Mouse (Mus musculus): Measurements from ENCODE around the gene Rad54l2. TPM values are rescaled to one million over a fixed set of nuclear protein-coding genes. Genes with fewer than 3 reads are reported as not detected.

Rad54l2 gene
- polyA plus RNA-seq (2014; fragmentation: Nextera tagmentation; extraction: Ambion mirVana) = 7.8 and 8.0 TPM in 2 replicates

GRCm38 (mm10) chr9:106788812-106789321 is at the start of gene Rad54l2:
Gene Rad54l2, minus strand, starts transcription at chr9:106789194.
- Histone ChIP-seq H3K4me2 (ENCODE audit: low read depth, low read length, severe bottlenecking) (peak within 1 kb of the TSS; percentile 81), H3K27ac (ENCODE audit: low read depth, low read length) (peak within 1 kb of the TSS; percentile 76), H3K4me1 (replicated peaks; ENCODE audit: control insufficient read depth, insufficient read depth, low read length) (0 out of 2 replicates have a peak, but pooled peaks cover 2% of the 10 kb centered on the region), H3K4me3 (ENCODE audit: low read depth, low read length) (peak within 1 kb of the TSS; percentile 98), H3K9me3 (ENCODE audit: control insufficient read depth, low read length) (no peaks in the 10 kb centered on the region), H3K36me3 (ENCODE audit: control insufficient read depth, insufficient read depth, low read length) (no peaks in the 10 kb centered on the region), H3K9ac (ENCODE audit: low read length) (peak within 1 kb of the TSS; percentile 99), H3K27me3 (ENCODE audit: control insufficient read depth, insufficient read depth, low read length) (no peaks in the 10 kb centered on the region)
- ATAC-seq (replicated peaks; ENCODE audit: low FRiP score) = peak; percentile 92
- WGBS = 0% methylated on average over 43 of the region's 49 CpGs
- peak; percentile 94 for DNase-seq (ENCODE audit: low spot score)

- H3K4me2 ChIP-seq (ENCODE audit: low read depth, low read length, severe bottlenecking) = peak overlapping the region; percentile 51
- H3K9me3 ChIP-seq (ENCODE audit: control insufficient read depth, low read length) = no peaks in the 10 kb centered on the region
- no peaks in the 10 kb centered on the region for H3K27me3 ChIP-seq (ENCODE audit: control insufficient read depth, insufficient read depth, low read length)
- WGBS = 6% methylated on average over 32 of the region's 32 CpGs
- DNase-seq (ENCODE audit: low spot score) (peak; percentile 90), ATAC-seq (replicated peaks; ENCODE audit: low FRiP score) (peak; percentile 72)
- no peaks in the 10 kb centered on the region for H3K36me3 ChIP-seq (ENCODE audit: control insufficient read depth, insufficient read depth, low read length)
- H3K4me3 ChIP-seq (ENCODE audit: low read depth, low read length) = peak overlapping the region; percentile 92
- H3K4me1 ChIP-seq (replicated peaks; ENCODE audit: control insufficient read depth, insufficient read depth, low read length) = no peaks in the 10 kb centered on the region; the same call in 1 of the 2 replicates
- H3K9ac ChIP-seq (ENCODE audit: low read length) = peak overlapping the region; percentile 90
- H3K27ac ChIP-seq (ENCODE audit: low read depth, low read length) = peak overlapping the region; percentile 80
Measured at GRCm38 (mm10) chr9:106822381-106823104, 33.5 kb upstream of the Rad54l2 start.

GRCm38 (mm10) chr9:106821618-106822380 is 32.8 kb upstream of the Rad54l2 start, which contains the start of gene Dcaf1:
Gene Dcaf1, plus strand, starts transcription at chr9:106821874.
- DNase-seq (ENCODE audit: low spot score) = peak; percentile 95
- 1% methylated on average over 60 of the region's 71 CpGs for WGBS
- Histone ChIP-seq H3K4me3 (ENCODE audit: low read depth, low read length) (peak within 1 kb of the TSS; percentile 92), H3K27me3 (ENCODE audit: control insufficient read depth, insufficient read depth, low read length) (no peaks in the 10 kb centered on the region), H3K4me2 (ENCODE audit: low read depth, low read length, severe bottlenecking) (peak within 1 kb of the TSS; percentile 51), H3K9ac (ENCODE audit: low read length) (peak within 1 kb of the TSS; percentile 90), H3K9me3 (ENCODE audit: control insufficient read depth, low read length) (no peaks in the 10 kb centered on the region), H3K4me1 (replicated peaks; ENCODE audit: control insufficient read depth, insufficient read depth, low read length) (no peaks in the 10 kb centered on the region; the same call in 1 of the 2 replicates), H3K27ac (ENCODE audit: low read depth, low read length) (peak within 1 kb of the TSS; percentile 80), H3K36me3 (ENCODE audit: control insufficient read depth, insufficient read depth, low read length) (no peaks in the 10 kb centered on the region)
- peak; percentile 96 for ATAC-seq (replicated peaks; ENCODE audit: low FRiP score)

- H3K27me3 ChIP-seq (ENCODE audit: control insufficient read depth, insufficient read depth, low read length) = no peaks in the 10 kb centered on the region
- no peaks in the 10 kb centered on the region for H3K36me3 ChIP-seq (ENCODE audit: control insufficient read depth, insufficient read depth, low read length)
- WGBS = 53% methylated on average over 15 of the region's 15 CpGs
- H3K4me1 ChIP-seq (replicated peaks; ENCODE audit: control insufficient read depth, insufficient read depth, low read length) = no peaks in the 10 kb centered on the region; the same call in 1 of the 2 replicates
- ATAC-seq (replicated peaks; ENCODE audit: low FRiP score) (no peak), DNase-seq (ENCODE audit: low spot score) (no peak)
- peak overlapping the region; percentile 51 for H3K4me2 ChIP-seq (ENCODE audit: low read depth, low read length, severe bottlenecking)
- peak overlapping the region; percentile 92 for H3K4me3 ChIP-seq (ENCODE audit: low read depth, low read length)
- no peaks in the 10 kb centered on the region for H3K9me3 ChIP-seq (ENCODE audit: control insufficient read depth, low read length)
- H3K27ac ChIP-seq (ENCODE audit: low read depth, low read length) = no peak overlapping the region
- H3K9ac ChIP-seq (ENCODE audit: low read length) = peak overlapping the region; percentile 46; the same call in 1 of the 2 replicates
Measured at GRCm38 (mm10) chr9:106821050-106821617, 32.1 kb upstream of the Rad54l2 start.

- DNase-seq (ENCODE audit: low spot score) (no peak), ATAC-seq (replicated peaks; ENCODE audit: low FRiP score) (no peak)
- Histone ChIP-seq H3K4me1 (replicated peaks; ENCODE audit: control insufficient read depth, insufficient read depth, low read length) (no peaks in the 10 kb centered on the region; the same call in 1 of the 2 replicates), H3K27me3 (ENCODE audit: control insufficient read depth, insufficient read depth, low read length) (no peaks in the 10 kb centered on the region), H3K4me2 (ENCODE audit: low read depth, low read length, severe bottlenecking) (no peak overlapping the region), H3K27ac (ENCODE audit: low read depth, low read length) (no peak overlapping the region), H3K4me3 (ENCODE audit: low read depth, low read length) (no peak overlapping the region), H3K9me3 (ENCODE audit: control insufficient read depth, low read length) (no peaks in the 10 kb centered on the region), H3K36me3 (ENCODE audit: control insufficient read depth, insufficient read depth, low read length) (no peaks in the 10 kb centered on the region), H3K9ac (ENCODE audit: low read length) (no peak overlapping the region)
- WGBS = 92% methylated on average over 1 of the region's 1 CpGs
Measured at GRCm38 (mm10) chr9:106819201-106819600, 30.2 kb upstream of the Rad54l2 start.

GRCm38 (mm10) chr9:106818191-106818590 is 29.2 kb upstream of the Rad54l2 start:
- Histone ChIP-seq H3K9ac (ENCODE audit: low read length) (no peak overlapping the region), H3K36me3 (ENCODE audit: control insufficient read depth, insufficient read depth, low read length) (no peaks in the 10 kb centered on the region), H3K4me3 (ENCODE audit: low read depth, low read length) (no peak overlapping the region), H3K27me3 (ENCODE audit: control insufficient read depth, insufficient read depth, low read length) (no peaks in the 10 kb centered on the region), H3K9me3 (ENCODE audit: control insufficient read depth, low read length) (no peaks in the 10 kb centered on the region), H3K4me1 (replicated peaks; ENCODE audit: control insufficient read depth, insufficient read depth, low read length) (no peaks in the 10 kb centered on the region; the same call in 1 of the 2 replicates), H3K4me2 (ENCODE audit: low read depth, low read length, severe bottlenecking) (no peak overlapping the region), H3K27ac (ENCODE audit: low read depth, low read length) (no peak overlapping the region)
- 72% methylated on average over 6 of the region's 6 CpGs for WGBS
- ATAC-seq (replicated peaks; ENCODE audit: low FRiP score) (no peak), DNase-seq (ENCODE audit: low spot score) (no peak)

- Histone ChIP-seq H3K36me3 (ENCODE audit: control insufficient read depth, insufficient read depth, low read length) (no peaks in the 10 kb centered on the region), H3K4me1 (replicated peaks; ENCODE audit: control insufficient read depth, insufficient read depth, low read length) (no peaks in the 10 kb centered on the region), H3K9ac (ENCODE audit: low read length) (no peak overlapping the region), H3K4me2 (ENCODE audit: low read depth, low read length, severe bottlenecking) (no peak overlapping the region), H3K27me3 (ENCODE audit: control insufficient read depth, insufficient read depth, low read length) (no peaks in the 10 kb centered on the region), H3K9me3 (ENCODE audit: control insufficient read depth, low read length) (no peaks in the 10 kb centered on the region), H3K27ac (ENCODE audit: low read depth, low read length) (no peak overlapping the region), H3K4me3 (ENCODE audit: low read depth, low read length) (no peak overlapping the region)
- 77% methylated on average over 4 of the region's 4 CpGs for WGBS
- DNase-seq (ENCODE audit: low spot score) (no peak), ATAC-seq (replicated peaks; ENCODE audit: low FRiP score) (no peak)
Measured at GRCm38 (mm10) chr9:106806503-106806902, 17.5 kb upstream of the Rad54l2 start.

GRCm38 (mm10) chr9:106790831-106791230 is 1.8 kb upstream of the Rad54l2 start:
- ATAC-seq (replicated peaks; ENCODE audit: low FRiP score) (no peak), DNase-seq (ENCODE audit: low spot score) (no peak)
- no peak overlapping the region for H3K27ac ChIP-seq (ENCODE audit: low read depth, low read length)
- 79% methylated on average over 6 of the region's 6 CpGs for WGBS
- no peaks in the 10 kb centered on the region for H3K9me3 ChIP-seq (ENCODE audit: control insufficient read depth, low read length)
- H3K36me3 ChIP-seq (ENCODE audit: control insufficient read depth, insufficient read depth, low read length) = no peaks in the 10 kb centered on the region
- 0 out of 2 replicates have a peak, but pooled peaks cover 2% of the 10 kb centered on the region for H3K4me1 ChIP-seq (replicated peaks; ENCODE audit: control insufficient read depth, insufficient read depth, low read length)
- no peak overlapping the region for H3K9ac ChIP-seq (ENCODE audit: low read length)
- H3K27me3 ChIP-seq (ENCODE audit: control insufficient read depth, insufficient read depth, low read length) = no peaks in the 10 kb centered on the region
- H3K4me3 ChIP-seq (ENCODE audit: low read depth, low read length) = no peak overlapping the region
- no peak overlapping the region for H3K4me2 ChIP-seq (ENCODE audit: low read depth, low read length, severe bottlenecking)

All from forebrain, embryonic 11.5 days (tissue).